Mouse (Mus musculus) C2C12 (cell line): Measurements from ENCODE around the gene Gtf2i.

Experiments
- CEBPB ChIP-seq: IDR thresholded peaks from one replicate; pipeline ENCODE4 v1.6.1; 2011; ENCODE audit warnings: low read depth, mild to moderate bottlenecking, control low read depth, moderate library complexity
- CTCF ChIP-seq: IDR thresholded peaks from one replicate; pipeline ENCODE4 v1.5.1; 2011; ENCODE audit not compliant: control insufficient read depth, insufficient read depth, insufficient read length
- FOSL1 ChIP-seq: IDR thresholded peaks from one replicate; pipeline ENCODE4 v1.8.0; 2011; ENCODE audit warnings: mild to moderate bottlenecking, low read length; ENCODE audit not compliant: poor library complexity, insufficient read depth, severe bottlenecking
- MAX ChIP-seq: IDR thresholded peaks from one replicate; pipeline ENCODE4 v1.6.1; 2011; ENCODE audit warnings: mild to moderate bottlenecking, control low read depth
- MYOD1 ChIP-seq: IDR thresholded peaks from one replicate; pipeline ENCODE4 v1.6.1; 2011; ENCODE audit warnings: low read depth; ENCODE audit not compliant: control insufficient read depth, insufficient read length
- MYOG ChIP-seq: IDR thresholded peaks from one replicate; pipeline ENCODE4 v1.6.1; 2011; ENCODE audit not compliant: control insufficient read depth, insufficient read length; ENCODE audit errors: extremely low read depth
- USF1 ChIP-seq: IDR thresholded peaks from one replicate; pipeline ENCODE4 v1.6.1; 2011; ENCODE audit warnings: low read depth, mild to moderate bottlenecking, control low read depth, moderate library complexity

- TF ChIP-seq CTCF (no peak), FOSL1 (no peak), USF1 (no peak), MYOG (no peak), MAX (peak; percentile 48), CEBPB (no peak), MYOD1 (no peak)
Measured at GRCm38 (mm10) chr5:134313451-134314067, 1.0 kb downstream of the Gtf2i start.
